Mouse (Mus musculus) liver, embryonic 14.5 days (tissue): ENCODE measurements around the gene Rps21. TPM values are rescaled to one million over a fixed set of nuclear protein-coding genes. Genes with fewer than 3 reads are reported as not detected.

Experiments used
- ATAC-seq: fragments of 200-750 bp; cut with Nextera tagmentation; 2 replicates; pipeline ENCODE4 v1.8.0; 2017; ENCODE audit warnings: moderate number of reproducible peaks, mild to moderate bottlenecking, moderate library complexity; ENCODE audit not compliant: insufficient read depth
- DNase-seq, 3 experiments: peaks; one replicate each; pipeline ENCODE4 v3.0.0-alpha.2; 2012 to 2013; ENCODE audit warnings: low read depth in 3 of 3, low spot score in 3 of 3
- H3K27ac ChIP-seq: fragments of 300-500 bp; sonication (generic); 2 replicates; pipeline ENCODE4 v1.5.1; 2014; ENCODE audit warnings: moderate library complexity, mild to moderate bottlenecking, control low read depth, inconsistent platforms
- H3K27me3 ChIP-seq: fragments of 300-500 bp; sonication (generic); 2 replicates; pipeline ENCODE4 v1.6.1; 2014; ENCODE audit warnings: mild to moderate bottlenecking, low read length, moderate library complexity; ENCODE audit not compliant: control insufficient read depth, insufficient read depth
- H3K36me3 ChIP-seq: fragments of 300-500 bp; sonication (generic); replicated peaks from 2 replicates; pipeline ENCODE4 v1.6.1; 2014; ENCODE audit warnings: low read depth; ENCODE audit not compliant: control insufficient read depth, insufficient read depth
- H3K4me1 ChIP-seq, 2 experiments: fragments of 200-500 bp in 1 of 2; fragments of 300-500 bp in 1 of 2; sonication (generic) in 1 of 2; replicated peaks; 2 replicates each; pipeline ENCODE4 v1.6.1; 2012 to 2014; ENCODE audit warnings: antibody characterized with exemption in 1 of 2, inconsistent platforms in 1 of 2, low read length in 1 of 2; ENCODE audit not compliant: control insufficient read depth in 2 of 2, insufficient read depth in 2 of 2
- H3K4me2 ChIP-seq: fragments of 300-500 bp; sonication (generic); 2 replicates; pipeline ENCODE4 v1.6.1; 2014; ENCODE audit warnings: low read depth, mild to moderate bottlenecking, control low read depth, moderate library complexity
- H3K4me3 ChIP-seq, 2 experiments: fragments of 200-500 bp in 1 of 2; fragments of 300-500 bp in 1 of 2; sonication (generic) in 1 of 2; 2 replicates each; pipeline ENCODE4 v1.5.1; 2012 to 2014; ENCODE audit warnings: low read depth in 2 of 2, low read length in 2 of 2, mild to moderate bottlenecking in 2 of 2, control low read depth in 1 of 2, inconsistent platforms in 1 of 2, moderate library complexity in 1 of 2; ENCODE audit not compliant: insufficient read depth in 1 of 2
- H3K9ac ChIP-seq: fragments of 300-500 bp; sonication (generic); replicated peaks from 2 replicates; pipeline ENCODE4 v1.6.1; 2014; ENCODE audit warnings: mild to moderate bottlenecking, control low read depth, moderate library complexity
- H3K9me3 ChIP-seq: fragments of 300-500 bp; sonication (generic); 2 replicates; pipeline ENCODE4 v1.6.1; 2016; ENCODE audit warnings: low read length, mixed read lengths; ENCODE audit not compliant: control insufficient read depth
- CTCF ChIP-seq: IDR thresholded peaks from 2 replicates; pipeline ENCODE4 v1.5.1; 2016; ENCODE audit warnings: antibody characterized with exemption, low read depth, control low read depth
- EP300 ChIP-seq: IDR thresholded peaks from 2 replicates; pipeline ENCODE4 v1.6.1; 2016; ENCODE audit warnings: antibody characterized with exemption, low read depth
- WGBS: fragments of 180-500 bp; shearing (Covaris S2); extraction: QIAGEN DNeasy Blood & Tissue Kit; methylation state at CpG from one replicate; pipeline ENCODE4 v1.1.7; 2014; ENCODE audit not compliant: insufficient replicate concordance; 5-methylcytosine and 5-hydroxymethylcytosine counted together
- polyA plus RNA-seq, 2 experiments: library from polyadenylated mRNA; depleted of rRNA in 1 of 2; stranded (reverse) in 1 of 2; unstranded in 1 of 2; fragments of >200 nt; fragmentation: Nextera tagmentation in 1 of 2; extraction: Ambion mirVana in 1 of 2; gene quantifications; 2 replicates each; pipeline versions ENCODE4 v1.2.1 to v1.2.3; 2012 to 2014

Rps21 gene
- polyA plus RNA-seq (2012; rRNA removed) = 1,402 and 1,840 TPM in 2 replicates
- 511 and 539 TPM in 2 replicates for polyA plus RNA-seq (2014; fragmentation: Nextera tagmentation; extraction: Ambion mirVana)

DNA sequence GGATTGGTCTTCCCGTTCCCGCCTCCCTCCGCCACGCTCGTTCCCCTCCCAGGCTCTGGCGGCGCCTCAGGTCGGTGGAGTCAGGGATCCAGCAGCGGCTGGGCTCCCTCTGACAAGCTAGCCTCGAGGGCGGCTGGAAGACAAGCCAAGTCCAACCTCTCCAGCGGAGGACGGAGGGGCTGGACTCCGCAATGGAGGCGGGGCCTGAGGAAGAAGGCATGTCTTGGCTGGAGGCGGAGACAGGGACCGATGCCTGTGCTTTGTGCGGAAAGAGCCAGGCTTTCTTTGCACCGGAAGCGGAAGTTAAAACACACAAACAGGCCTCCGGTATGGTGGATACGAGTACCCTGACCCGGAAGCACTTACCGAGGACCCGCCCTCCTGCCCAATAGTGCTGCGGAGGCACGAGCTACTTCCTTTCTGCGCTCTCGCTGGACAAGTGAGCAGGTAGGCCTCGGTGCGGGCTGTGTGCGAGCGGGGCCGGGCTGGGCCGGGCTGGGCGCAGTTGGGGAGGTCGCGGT lies at the start of gene Rps21:
Gene Rps21 (plus strand): TSS at position 377 of the 521 bp plus-strand sequence.
- H3K36me3 ChIP-seq = peaks cover 15% of the 10 kb centered on the region
- peak within 1 kb of the TSS; percentile 78 for H3K4me2 ChIP-seq
- 0% methylated on average over 38 of the region's 38 CpGs for WGBS
- H3K27ac ChIP-seq = peak within 1 kb of the TSS; percentile 57
- DNase-seq (peak; percentile 99), ATAC-seq (peak; percentile 96)
- H3K9me3 ChIP-seq = no peaks in the 10 kb centered on the region
- H3K9ac ChIP-seq = peak within 1 kb of the TSS; percentile 88
- H3K4me1 ChIP-seq = peaks cover 0 to 8% of the 10 kb centered on the region in 2 experiments; a peak in 3 of 4 replicates
- no peaks in the 10 kb centered on the region for H3K27me3 ChIP-seq
- H3K4me3 ChIP-seq = peak within 1 kb of the TSS; percentile 74 to 94
- no peak for TF ChIP-seq CTCF
- TF ChIP-seq EP300 = no peak

DNA sequence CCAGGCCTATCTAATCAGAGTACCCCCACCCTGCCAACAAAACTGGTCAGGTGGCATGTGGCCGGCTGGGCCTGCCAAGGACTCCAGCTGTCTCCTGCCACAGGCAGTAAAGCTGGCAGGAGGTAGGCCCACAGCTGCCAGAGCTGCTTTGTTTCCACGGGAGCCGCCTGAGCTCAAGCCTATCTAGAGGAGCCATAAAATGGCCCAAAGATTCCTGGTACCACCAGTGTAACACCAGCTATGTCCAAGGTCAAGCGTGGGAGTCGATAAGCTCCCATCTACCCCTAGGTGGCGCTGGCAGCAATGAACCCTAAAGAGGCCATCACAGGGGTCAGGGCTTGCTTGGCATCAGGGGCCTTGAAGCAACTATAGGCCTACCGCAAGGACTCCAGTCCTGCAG lies 49.3 kb upstream of the Rps21 start:
- Histone ChIP-seq H3K9me3 (no peaks in the 10 kb centered on the region), H3K36me3 (no peaks in the 10 kb centered on the region), H3K27ac (no peak overlapping the region), H3K4me2 (no peak overlapping the region), H3K27me3 (no peaks in the 10 kb centered on the region), H3K9ac (no peak overlapping the region), H3K4me3 (no peak overlapping the region), H3K4me1 (no peaks in the 10 kb centered on the region)
- TF ChIP-seq EP300 = no peak
- TF ChIP-seq CTCF = peak; percentile 78
- 59% methylated on average over 7 of the region's 7 CpGs for WGBS
- no peak for DNase-seq
- ATAC-seq = no peak

GRCm38 (mm10) chr2:180208976-180209375 lies 48.2 kb upstream of the Rps21 start:
- TF ChIP-seq EP300 (no peak), CTCF (no peak)
- 38% methylated on average over 1 of the region's 1 CpGs for WGBS
- Histone ChIP-seq H3K36me3 (no peaks in the 10 kb centered on the region), H3K4me1 (no peaks in the 10 kb centered on the region), H3K27ac (no peak overlapping the region), H3K4me2 (no peak overlapping the region), H3K9me3 (no peaks in the 10 kb centered on the region), H3K27me3 (no peaks in the 10 kb centered on the region), H3K4me3 (no peak overlapping the region), H3K9ac (no peak overlapping the region)
- DNase-seq (no peak), ATAC-seq (no peak)

DNA sequence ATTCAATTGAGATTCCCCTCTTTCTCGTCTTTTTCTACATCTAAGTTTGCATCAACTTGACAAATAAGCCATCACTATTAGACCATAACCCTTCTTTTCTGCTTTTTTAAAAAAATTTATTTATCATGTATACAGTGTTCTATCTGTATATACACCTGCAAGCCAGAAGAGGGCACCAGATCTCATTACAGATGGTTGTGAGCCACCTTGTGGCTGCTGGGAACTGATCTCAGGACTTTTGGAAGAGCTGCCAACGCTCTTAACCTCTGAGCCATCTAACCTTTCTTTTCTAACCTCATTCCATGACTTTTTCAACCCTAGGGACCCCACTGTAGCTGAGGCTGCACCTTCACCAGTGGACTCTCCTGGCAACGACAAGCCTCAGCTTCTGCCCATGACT lies 44.9 kb upstream of the Rps21 start:
- DNase-seq (no peak), ATAC-seq (no peak)
- 75% methylated on average over 3 of the region's 3 CpGs for WGBS
- Histone ChIP-seq H3K27ac (no peak overlapping the region), H3K4me2 (no peak overlapping the region), H3K27me3 (no peaks in the 10 kb centered on the region), H3K36me3 (no peaks in the 10 kb centered on the region), H3K9ac (no peak overlapping the region), H3K4me1 (no peaks in the 10 kb centered on the region), H3K9me3 (no peaks in the 10 kb centered on the region), H3K4me3 (no peak overlapping the region)
- TF ChIP-seq CTCF (peak; percentile 37; the same call in 1 of the 2 replicates), EP300 (no peak)

- Histone ChIP-seq H3K27me3 (no peaks in the 10 kb centered on the region), H3K9ac (no peak overlapping the region), H3K4me3 (no peak overlapping the region), H3K27ac (no peak overlapping the region), H3K4me1 (no peaks in the 10 kb centered on the region), H3K4me2 (no peak overlapping the region), H3K36me3 (no peaks in the 10 kb centered on the region), H3K9me3 (no peaks in the 10 kb centered on the region)
- DNase-seq (no peak), ATAC-seq (no peak)
- WGBS = 77% methylated on average over 4 of the region's 4 CpGs
- TF ChIP-seq EP300 (no peak), CTCF (no peak)
Observed at GRCm38 (mm10) chr2:180214352-180214978, 42.7 kb upstream of the Rps21 start.
